Mouse (Mus musculus) splenic B cell, adult 2 months (primary cell): ENCODE measurements around the gene Sh3bgr.
A peak's percentile ranks its signal among the peaks of the same experiment; 100 is the strongest.

Experiments used
- DNase-seq: peaks from one replicate; pipeline ENCODE4 v3.0.0-alpha.2; 2011; ENCODE audit warnings: low read depth, low spot score
- H3K27me3 ChIP-seq: 2 replicates; pipeline ENCODE4 v1.6.1; 2012; ENCODE audit warnings: mild to moderate bottlenecking, low read length, moderate library complexity, mixed read lengths; ENCODE audit not compliant: control insufficient read depth, poor library complexity, insufficient read depth, severe bottlenecking
- H3K36me3 ChIP-seq: 2 replicates; pipeline ENCODE4 v1.6.1; 2012; ENCODE audit warnings: mild to moderate bottlenecking, low read length, moderate library complexity, mixed read lengths; ENCODE audit not compliant: control insufficient read depth, poor library complexity, insufficient read depth, severe bottlenecking

Sh3bgr gene

GRCm38 (mm10) chr16:96199913-96200701, at the start of gene Sh3bgr:
Sh3bgr (plus strand) TSS chr16:96200450.
- H3K27me3 ChIP-seq: no peaks in the 10 kb centered on the region
- H3K36me3 ChIP-seq: no peaks in the 10 kb centered on the region
- no peak for DNase-seq

DNA sequence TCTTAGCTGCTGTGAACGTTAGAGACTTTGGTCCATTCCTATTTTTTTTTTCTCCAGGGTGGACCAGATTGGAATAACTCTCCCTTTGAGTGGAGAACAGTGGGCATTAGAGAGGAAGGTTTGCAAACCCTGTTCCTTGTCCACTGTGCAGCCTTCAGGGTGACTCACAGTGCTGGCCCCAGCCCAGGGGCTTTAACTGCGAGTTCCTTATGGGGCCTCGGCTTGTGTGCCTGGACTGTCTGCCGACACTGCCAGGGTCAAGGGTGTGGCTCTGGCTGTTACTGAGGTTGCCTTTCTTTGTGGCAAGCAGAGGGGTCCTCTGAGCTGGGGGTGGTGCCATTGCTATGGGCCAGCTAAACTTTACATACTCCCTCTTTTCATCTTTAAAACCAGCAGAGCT, 49.3 kb upstream of the Sh3bgr start:
- DNase-seq: no peak
- Histone ChIP-seq H3K27me3 (no peaks in the 10 kb centered on the region), H3K36me3 (no peaks in the 10 kb centered on the region)

- peak; percentile 82 for DNase-seq
- Histone ChIP-seq H3K27me3 (no peaks in the 10 kb centered on the region), H3K36me3 (no peaks in the 10 kb centered on the region)
Measured at GRCm38 (mm10) chr16:96151551-96151950, 48.7 kb upstream of the Sh3bgr start.

GRCm38 (mm10) chr16:96154476-96154875, 45.8 kb upstream of the Sh3bgr start:
- Histone ChIP-seq H3K36me3 (no peaks in the 10 kb centered on the region), H3K27me3 (no peaks in the 10 kb centered on the region)
- DNase-seq: no peak

- Histone ChIP-seq H3K27me3 (no peaks in the 10 kb centered on the region), H3K36me3 (no peaks in the 10 kb centered on the region)
- DNase-seq: no peak
Measured at GRCm38 (mm10) chr16:96156019-96156418, 44.2 kb upstream of the Sh3bgr start.

DNA sequence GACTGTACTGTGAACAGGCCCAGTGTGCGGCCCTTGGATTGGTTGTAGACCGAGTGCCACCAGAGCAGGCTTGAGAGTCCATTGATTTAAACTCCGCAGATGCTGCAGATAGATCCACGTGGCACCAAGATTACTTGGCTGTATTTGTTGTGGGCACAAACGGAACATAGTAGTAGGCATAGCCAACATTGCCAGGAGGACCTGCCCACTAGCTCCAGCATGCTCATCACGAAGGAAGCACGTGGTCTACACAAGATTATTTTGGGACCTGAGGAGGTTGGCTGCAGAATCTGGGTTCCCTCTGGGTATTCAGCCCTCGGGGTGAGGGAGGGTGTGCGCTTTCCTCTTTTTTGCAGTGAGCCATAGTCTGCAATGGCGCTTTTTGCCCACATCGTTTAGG, 43.1 kb upstream of the Sh3bgr start:
- Histone ChIP-seq H3K27me3 (no peaks in the 10 kb centered on the region), H3K36me3 (no peaks in the 10 kb centered on the region)
- no peak for DNase-seq

DNA sequence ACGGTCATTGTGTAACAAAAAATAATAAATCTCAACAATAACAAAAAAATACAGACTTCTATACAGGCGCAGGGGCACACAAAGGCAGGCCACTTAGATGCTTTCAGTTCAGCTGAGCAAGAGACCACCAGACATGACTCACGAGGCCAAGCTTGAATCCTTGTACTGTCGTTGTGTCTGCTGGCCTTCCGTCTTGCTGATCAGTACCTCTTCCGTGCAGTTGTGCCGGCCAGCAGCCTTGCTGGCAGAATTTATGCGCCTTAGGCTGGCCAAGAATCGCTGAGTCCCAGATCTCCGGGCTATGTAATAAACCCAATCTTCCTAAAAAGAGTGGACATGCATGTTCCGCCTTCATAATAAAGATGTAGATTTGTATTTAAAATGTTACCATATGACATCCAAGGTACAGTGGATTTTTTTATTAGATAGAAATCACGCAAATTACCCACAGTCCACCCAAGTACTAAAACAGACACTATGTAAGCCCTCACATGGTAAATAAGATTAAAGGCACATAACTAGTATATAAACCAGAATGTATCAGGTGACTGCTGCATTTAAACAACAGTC, 41.7 kb upstream of the Sh3bgr start:
- Histone ChIP-seq H3K36me3 (no peaks in the 10 kb centered on the region), H3K27me3 (no peaks in the 10 kb centered on the region)
- DNase-seq: no peak

- no peaks in the 10 kb centered on the region for H3K27me3 ChIP-seq
- no peaks in the 10 kb centered on the region for H3K36me3 ChIP-seq
- DNase-seq: peak; percentile 51
Measured at GRCm38 (mm10) chr16:96159091-96159731, 41.0 kb upstream of the Sh3bgr start.

GRCm38 (mm10) chr16:96159794-96160346, 40.4 kb upstream of the Sh3bgr start:
- no peaks in the 10 kb centered on the region for H3K27me3 ChIP-seq
- DNase-seq: no peak
- H3K36me3 ChIP-seq: no peaks in the 10 kb centered on the region

DNA sequence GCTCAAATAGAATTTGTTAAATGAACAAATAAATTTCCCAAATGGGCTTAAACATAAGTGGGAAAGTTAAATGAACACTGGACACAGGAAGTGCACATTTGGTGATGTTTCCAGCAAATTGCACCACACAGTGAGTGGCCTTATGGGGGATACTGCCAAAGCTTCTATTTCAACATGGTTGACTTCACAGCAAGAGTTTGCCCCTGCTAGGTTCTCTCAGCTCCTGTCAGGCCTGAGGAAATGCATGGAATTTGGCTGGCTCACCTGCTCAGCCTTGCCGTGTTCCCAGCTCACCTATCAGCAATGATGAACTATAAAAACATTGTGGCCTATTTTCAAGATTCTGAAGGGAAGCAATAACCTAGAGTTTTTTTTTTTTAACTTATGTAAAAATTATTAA, 39.3 kb upstream of the Sh3bgr start:
- Histone ChIP-seq H3K27me3 (no peaks in the 10 kb centered on the region), H3K36me3 (no peaks in the 10 kb centered on the region)
- DNase-seq: no peak

DNA sequence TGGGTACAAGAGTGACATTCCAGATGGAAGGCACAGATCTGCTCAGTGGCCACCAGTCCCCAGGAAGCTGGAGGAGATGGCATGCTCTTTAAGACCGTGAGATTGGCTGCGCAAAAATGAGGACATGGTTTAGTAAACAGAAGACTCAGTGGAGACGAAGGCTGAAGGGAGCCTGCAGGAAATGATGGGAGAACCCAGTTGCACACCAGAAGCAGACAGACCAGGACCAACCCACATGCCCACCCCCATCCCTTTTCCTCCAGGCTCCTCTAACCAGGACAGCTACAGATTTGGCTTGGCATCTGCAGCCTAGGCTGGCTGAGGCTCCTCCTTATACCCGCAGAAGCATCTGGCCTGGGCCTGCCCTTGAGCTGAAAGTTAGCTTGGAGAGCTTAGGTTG, 38.9 kb upstream of the Sh3bgr start:
- Histone ChIP-seq H3K36me3 (no peaks in the 10 kb centered on the region), H3K27me3 (no peaks in the 10 kb centered on the region)
- no peak for DNase-seq

DNA sequence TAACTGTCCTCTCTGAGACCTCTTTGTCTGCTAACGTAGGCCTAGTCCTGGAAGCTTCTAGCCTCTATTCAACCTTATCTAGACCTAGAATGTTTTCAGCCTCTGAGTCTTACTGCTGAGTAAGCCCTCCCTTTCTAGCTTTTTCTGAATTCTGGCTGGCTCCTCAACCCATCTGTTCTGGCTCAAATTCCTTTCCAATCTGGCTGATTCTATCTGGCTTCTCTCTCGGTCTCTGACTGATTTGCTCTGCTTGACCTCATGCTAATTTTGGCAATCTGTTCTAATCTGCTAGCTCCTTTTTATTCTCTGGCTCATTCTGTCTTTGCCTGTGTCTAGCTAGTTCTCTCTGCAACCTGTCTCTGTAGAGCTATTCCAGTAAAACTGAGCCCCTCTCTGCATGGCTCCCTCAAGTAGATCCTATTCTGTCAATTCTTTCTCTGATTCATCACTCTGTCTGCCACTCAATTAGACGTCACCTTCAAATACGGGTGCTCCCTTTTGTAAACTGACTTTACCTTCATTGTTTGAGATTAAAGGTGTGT, 34.5 kb upstream of the Sh3bgr start:
- no peaks in the 10 kb centered on the region for H3K27me3 ChIP-seq
- no peak for DNase-seq
- no peaks in the 10 kb centered on the region for H3K36me3 ChIP-seq

DNA sequence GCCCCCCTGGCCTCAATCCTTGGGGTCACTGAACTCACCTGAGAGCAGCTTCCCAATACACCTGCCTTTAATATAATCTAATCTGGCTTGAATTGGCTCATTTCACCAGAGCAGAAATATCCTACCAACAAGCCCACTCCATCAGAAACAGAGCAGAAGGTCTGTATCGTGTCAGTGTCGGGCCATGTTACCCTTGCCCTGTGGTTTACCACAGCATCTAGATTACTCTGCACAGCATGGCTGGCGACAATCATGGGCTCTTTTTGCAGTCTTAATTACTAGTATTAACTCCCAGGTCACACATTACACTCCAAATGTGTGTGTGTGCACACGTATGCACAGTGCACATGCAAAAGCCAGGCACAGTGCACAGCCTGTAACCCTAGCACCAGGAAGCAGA, 31.4 kb upstream of the Sh3bgr start:
- H3K36me3 ChIP-seq: no peaks in the 10 kb centered on the region

GRCm38 (mm10) chr16:96173648-96174047, 26.6 kb upstream of the Sh3bgr start:
- no peak for DNase-seq
- Histone ChIP-seq H3K27me3 (no peaks in the 10 kb centered on the region), H3K36me3 (no peaks in the 10 kb centered on the region)

More for the DNA sequence above, 31.4 kb upstream of the Sh3bgr start:
- H3K27me3 ChIP-seq: no peaks in the 10 kb centered on the region
- DNase-seq: no peak

DNA sequence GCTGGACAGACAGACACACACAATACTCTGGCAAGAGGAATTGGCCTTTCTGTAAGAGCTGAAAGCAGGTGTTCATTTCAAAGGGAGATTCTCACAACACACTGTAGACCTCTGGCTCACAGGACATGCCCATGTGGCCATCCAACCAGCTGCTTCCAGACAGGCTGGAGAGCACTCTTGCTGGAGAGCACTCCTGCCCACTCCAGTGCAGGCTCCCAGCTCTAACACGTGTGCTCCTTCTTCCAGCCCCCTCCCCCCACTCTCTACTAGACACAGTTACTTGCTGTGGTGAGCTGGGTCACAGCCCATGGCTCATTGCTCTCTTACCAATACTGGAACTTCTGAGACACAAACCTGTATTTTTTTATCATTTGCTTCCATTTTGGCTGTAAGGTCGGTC, 24.9 kb upstream of the Sh3bgr start:
- Histone ChIP-seq H3K36me3 (no peaks in the 10 kb centered on the region), H3K27me3 (no peaks in the 10 kb centered on the region)
- DNase-seq: no peak
